Mouse (Mus musculus): ENCODE measurements around the gene Gmds.

The Gmds gene

DNA sequence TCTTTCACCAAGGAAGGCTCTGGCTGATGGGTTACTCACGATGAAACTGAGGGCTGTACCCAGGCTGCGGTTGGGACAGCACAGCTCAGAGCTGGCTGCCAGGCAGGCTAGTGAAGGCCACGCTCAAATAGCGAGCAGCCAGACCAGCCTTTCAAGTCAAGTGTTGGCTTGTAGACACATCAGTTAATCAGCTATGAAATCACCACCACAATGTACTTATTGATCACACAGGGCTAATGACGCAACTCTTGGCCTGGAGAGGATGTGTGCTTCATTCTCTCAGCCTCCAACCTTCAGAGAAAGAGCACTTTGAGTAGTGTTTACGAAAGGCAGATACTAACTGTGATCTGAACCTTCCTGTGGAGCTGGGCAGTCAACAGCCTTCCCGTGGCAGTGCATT lies 383.4 kb downstream of the Gmds start:
- no peak for DNase-seq (ENCODE audit: low spot score in 2 of 2)

DNA sequence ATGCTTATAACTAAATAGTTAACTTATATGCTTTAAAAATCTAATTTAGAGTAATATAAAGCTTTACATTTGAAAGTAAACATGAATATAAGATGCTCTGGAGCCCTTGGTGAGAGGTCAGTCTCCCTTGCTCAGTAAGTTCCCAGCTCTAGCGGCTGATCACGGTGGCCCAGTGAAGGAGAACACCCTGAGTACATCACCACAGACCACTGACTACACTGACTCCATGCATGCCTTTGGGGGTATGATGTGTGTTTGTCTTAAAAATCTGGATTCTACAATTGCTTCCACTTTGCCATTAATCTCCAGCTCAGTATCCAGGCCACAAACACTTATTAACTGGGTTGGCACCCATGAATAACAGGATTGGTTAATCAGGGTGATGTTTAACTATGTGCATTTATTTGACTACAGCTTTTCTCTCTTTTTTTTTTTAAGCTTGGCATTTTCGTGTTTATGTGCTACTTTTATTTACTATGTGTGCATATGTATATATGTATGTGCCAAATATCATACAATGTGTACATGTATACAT lies 393.8 kb downstream of the Gmds start:
- no peak for DNase-seq (ENCODE audit: low spot score in 2 of 2)

DNA sequence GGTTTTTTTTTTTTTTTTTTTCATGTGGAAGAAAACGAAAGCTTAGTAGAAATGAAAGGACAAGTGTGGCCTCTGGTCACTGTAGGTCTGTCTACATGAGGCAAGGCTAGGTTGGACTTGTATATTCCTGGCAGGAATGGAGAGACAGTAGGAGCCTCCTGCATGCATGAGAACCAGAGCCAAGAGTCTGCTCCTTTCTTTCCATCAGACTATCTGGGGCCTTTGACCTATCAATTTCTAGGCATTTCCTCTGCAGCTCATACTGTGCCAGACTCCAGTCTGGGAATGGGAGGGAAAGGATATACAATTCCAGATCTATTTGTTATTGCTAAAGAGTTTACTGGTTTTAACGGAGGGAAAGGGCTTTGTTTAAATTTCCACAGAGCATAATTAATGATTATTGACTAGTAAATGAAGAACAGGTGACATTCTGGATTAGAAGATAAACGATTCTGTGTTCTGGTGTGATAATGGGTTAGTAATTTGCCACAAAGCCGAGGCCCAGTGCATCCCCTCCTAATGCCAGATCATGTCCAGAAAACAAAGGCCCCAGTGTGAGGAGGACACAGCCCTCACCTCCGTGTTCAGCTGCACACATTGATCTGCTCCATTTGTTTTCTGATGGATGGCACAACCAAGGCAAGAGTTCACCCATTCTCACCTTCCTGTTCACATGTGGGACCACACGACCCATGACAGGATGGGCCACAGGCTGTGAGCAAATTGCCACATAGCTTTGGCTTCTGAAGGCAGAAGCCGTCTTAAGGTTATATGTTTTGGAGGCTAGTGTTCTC lies 394.9 kb downstream of the Gmds start:
- DNase-seq (ENCODE audit: low spot score in 2 of 2), result no peak

- DNase-seq (ENCODE audit: low spot score in 2 of 2), result no peak
Measured at GRCm38 (mm10) chr13:31929299-31929698, 409.2 kb downstream of the Gmds start.

DNA sequence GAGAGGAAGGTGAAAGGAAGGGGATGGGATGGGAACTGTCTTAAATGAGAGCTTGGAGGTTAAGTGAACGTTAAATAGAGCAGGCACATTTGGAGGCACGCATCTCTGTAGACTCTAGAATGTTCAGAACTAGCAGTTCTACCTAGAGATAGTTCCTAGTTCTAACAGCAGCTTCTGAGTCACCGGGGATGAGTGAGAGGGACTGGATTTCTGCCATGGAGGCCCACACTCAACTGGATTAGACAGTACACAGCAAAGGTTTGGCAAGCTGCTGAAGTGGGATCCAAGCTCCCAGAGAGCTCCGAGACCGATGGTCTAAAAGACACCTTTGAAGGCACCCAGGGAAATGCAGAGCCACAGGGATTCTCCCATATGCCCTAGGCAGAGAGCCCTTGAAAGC lies 411.9 kb downstream of the Gmds start:
- DNase-seq (ENCODE audit: low spot score in 2 of 2), result no peak

DNA sequence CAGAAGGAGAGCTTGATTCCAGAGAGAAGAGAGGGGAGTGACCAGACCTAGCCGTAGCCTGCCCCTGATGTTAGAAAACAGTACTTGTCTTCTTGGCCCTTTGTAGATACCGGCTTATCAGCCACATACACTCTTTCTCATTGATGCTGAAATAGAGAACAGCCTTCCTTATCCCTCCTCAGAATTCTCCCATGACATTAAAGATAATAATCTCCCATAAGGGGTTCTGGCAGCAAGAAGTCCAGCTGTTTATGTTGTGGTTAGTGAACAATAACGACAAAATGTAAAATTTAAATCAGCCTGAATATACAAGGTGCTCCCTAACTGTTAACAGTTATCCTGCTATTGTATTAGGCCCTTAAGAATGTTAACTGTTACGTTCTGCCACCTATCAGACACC lies 414.0 kb downstream of the Gmds start:
- no peak for DNase-seq (ENCODE audit: low spot score in 2 of 2)

- no peak for DNase-seq (ENCODE audit: low spot score in 2 of 2)
Measured at GRCm38 (mm10) chr13:31919716-31920115, 418.8 kb downstream of the Gmds start.

DNA sequence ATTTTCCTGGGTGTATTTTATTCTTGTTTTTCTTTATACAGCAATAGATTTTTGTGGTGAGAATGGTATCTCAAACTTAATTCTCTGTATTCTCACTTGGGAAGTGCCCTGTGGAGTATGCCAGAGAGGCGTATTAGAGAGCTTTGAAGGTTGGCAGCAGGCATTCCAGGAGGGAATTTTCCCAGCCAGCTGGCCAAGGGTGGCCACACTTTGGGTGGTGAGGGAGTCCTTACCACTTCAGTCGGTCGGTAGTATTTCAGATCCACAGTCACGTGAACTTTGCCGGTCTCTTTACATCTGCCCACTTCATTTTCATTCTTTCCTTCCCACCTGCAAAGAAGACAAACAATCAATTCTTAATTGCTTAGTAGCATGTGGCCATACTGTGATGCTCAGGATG lies 421.2 kb downstream of the Gmds start:
- DNase-seq (ENCODE audit: low spot score in 2 of 2), result no peak

- DNase-seq (ENCODE audit: low spot score in 2 of 2), result no peak
Measured at GRCm38 (mm10) chr13:31915748-31916147, 422.8 kb downstream of the Gmds start.

DNA sequence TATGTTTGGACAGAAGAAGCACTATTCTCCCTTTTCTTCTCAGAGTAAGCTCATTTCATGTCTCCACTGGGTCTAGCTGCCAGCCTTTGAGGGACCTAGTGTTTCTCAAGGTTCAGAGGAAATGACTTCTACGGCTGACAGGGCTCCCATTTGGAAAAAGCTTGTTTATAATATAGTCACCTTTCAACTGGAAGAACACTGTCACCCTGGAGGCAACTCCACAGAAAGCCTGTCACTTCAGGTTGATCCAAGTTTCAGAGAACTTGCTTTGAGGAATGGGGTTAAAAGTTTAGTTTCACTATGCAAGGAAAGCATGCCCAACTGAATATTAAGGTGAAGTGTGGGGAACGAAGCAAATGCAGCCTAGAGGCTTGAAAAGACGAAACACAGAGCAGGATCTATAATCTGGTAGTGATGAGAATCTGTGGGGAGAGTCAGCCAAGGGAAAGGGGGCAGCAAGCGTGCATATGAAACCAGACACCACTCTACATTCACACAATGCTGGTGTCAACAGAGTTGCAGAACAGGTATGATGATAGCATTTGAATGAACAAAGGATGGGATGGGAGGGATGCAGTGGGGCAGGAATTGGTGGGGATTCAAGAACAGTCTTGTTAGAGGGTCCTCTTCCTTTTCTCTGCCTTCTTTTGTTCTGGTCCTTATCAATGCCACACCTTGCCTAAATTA lies 423.5 kb downstream of the Gmds start:
- DNase-seq (ENCODE audit: low spot score in 2 of 2), result no peak

- DNase-seq (ENCODE audit: low spot score in 2 of 2), result no peak
Measured at GRCm38 (mm10) chr13:31911956-31912355, 426.6 kb downstream of the Gmds start.

DNA sequence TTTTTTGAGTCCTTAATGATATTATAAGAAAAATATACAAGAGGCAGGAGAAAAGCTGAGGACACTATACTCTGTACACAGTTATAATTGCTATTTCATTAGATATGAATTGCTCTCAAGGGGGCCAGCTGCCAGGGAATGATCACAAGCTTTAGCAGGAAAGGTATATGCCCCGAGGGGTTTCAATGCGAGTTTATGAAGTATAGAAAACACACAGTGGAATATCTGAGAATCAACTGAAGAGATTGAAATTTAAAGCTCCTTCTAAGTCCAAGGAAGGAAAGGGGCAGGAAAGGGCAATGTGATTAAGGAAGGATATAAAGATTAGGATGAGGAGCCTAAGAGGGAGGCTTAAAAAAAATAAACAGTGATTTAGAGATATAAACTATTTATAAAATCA lies 427.2 kb downstream of the Gmds start:
- DNase-seq (ENCODE audit: low spot score in 2 of 2), result no peak

DNA sequence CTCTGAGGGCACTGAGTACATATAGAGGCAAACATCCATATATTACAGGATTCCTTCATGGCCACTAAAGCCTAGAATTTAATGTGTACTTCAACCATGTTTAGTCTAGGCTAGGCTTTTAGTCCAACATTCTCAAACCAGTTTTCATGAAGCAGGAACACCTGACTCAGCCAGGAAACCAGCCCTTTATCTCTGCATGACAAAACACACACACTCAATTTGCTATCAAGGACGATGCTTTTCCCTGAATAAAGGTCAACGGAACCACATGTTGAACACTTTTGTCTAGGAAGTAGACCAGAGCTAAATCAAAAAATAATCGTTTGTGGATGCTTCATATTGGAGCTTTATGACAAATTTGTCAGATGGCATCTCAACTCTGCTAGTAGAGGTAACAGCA lies 429.5 kb downstream of the Gmds start:
- no peak for DNase-seq (ENCODE audit: low spot score in 2 of 2)

- DNase-seq (ENCODE audit: low spot score in 2 of 2), result no peak
Measured at GRCm38 (mm10) chr13:31906514-31906913, 432.0 kb downstream of the Gmds start.

- DNase-seq (ENCODE audit: low spot score in 2 of 2), result no peak
Measured at GRCm38 (mm10) chr13:31900191-31900590, 438.3 kb downstream of the Gmds start.

DNA sequence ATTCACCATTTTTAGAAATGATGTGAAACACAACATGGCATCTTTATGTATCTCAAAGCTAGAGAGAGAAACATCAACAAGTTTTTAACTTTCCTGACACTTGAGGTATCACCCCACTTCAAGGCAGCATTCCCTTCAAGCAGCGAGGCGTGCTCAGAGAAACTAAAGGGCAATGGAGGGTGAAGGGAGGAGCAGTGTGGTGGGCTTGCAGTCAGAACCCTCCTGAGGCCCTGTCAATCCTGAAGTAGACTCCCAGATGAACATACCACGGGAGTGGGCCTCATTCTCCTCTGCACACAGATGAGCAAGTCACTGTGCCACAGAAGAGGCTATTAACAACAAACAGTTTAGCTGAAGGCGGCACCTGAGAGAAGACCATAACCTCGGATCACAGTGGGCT lies 439.1 kb downstream of the Gmds start:
- no peak for DNase-seq (ENCODE audit: low spot score in 2 of 2)

DNA sequence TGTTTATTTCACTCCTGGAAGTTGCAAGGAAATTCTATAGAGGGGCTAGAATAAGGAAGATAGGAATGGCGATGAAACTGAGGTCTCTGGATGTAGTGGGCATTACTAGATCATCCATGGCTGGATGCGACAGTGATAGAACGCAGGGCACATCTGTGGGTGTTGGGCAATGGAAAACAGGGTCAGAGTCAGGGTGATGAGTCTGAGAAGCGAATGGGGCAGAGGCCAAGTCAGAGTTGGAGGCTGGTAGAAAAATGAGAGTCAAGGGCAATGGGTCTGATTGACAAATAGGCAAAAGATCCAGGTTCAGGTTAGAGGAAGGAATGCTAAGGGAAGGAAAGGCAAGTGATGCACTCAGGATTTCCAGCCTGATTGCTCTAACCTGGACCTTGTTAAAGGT lies 441.0 kb downstream of the Gmds start:
- no peak for DNase-seq (ENCODE audit: low spot score in 2 of 2)

GRCm38 (mm10) chr13:31894511-31894910 lies 444.0 kb downstream of the Gmds start:
- DNase-seq (ENCODE audit: low spot score in 2 of 2), result no peak

DNA sequence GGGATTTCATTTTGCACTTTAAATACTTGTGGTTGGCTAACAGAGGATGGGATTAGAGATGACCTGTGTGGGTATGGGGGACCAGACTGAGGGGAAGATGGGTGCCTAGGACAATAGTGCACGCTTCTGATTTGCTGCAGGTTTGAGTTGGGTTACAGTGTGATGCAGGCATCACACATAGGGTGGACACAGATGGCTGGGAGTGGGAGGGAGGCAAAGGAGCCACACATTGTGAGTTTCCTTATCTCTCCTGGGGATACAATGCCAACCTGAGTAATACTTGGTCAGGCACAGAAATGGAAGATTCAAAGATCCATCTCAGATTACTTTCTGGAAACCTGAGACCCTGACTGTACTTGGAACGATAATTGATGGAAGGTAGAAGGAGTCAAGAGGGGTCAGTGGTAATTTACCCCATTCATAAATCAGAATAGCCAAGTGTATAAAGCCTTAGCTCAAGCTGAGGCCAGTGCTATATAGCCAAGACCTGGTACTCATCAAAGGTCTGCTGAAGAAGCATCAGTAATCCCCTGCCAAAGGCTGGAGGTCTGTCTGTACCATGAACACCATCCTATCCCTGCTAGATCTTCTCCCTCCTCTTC lies 445.5 kb downstream of the Gmds start:
- no peak for DNase-seq (ENCODE audit: low spot score in 2 of 2)

- DNase-seq (ENCODE audit: low spot score in 2 of 2), result no peak
Measured at GRCm38 (mm10) chr13:31888500-31888899, 450.0 kb downstream of the Gmds start.

DNA sequence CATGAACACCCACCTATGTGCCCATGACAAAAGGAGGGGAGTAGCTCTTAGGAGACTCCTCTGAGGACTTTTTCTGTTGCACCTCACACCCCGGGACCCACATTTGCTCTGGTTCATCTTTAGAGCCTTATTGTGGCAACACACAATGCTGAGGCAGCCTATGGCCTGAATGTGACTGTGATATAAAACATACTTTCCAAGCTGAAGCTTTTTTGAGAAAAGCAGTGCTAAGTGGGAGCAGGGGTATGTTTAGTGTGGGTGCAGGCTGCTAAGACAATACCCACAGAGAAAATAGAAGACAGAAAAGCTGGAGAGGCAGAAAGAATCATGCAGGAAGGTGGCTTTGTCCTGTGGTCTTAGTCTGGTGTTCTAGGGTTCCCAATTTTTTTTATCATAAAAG lies 452.8 kb downstream of the Gmds start:
- no peak for DNase-seq (ENCODE audit: low spot score in 2 of 2)

DNA sequence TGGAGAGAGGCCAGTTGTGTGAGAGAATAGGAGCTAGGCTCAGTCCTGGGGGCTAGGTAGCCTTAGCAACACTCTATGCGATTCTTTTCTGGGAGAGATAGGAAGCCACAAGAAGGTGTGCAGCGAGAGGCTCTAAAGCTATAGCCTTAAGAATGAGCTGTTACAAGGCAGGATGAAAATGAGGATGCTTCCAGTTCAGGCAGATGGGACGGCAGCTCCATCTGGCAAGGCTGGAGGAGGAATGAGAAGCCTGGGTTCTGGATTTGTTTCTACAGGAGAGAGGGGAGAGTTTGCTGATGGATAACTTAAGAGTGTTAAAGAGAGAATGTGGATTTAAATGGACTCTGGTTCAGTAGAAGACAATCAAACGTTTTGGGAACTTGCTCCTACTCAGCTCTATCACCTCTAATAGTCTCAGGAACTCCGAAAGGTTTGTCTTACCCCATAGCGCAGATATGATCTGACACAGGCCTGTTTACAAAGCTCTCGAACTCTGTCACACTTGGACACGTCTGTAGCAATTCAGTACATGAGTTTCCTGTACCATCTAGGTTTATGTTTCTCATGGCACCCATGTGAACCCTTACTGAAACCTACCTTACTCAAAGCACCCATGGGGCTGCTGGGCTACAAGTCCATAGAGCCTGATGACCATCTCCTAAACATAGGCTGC lies 459.6 kb downstream of the Gmds start:
- DNase-seq (ENCODE audit: low spot score in 2 of 2), result no peak

Data from spleen, postnatal 4 days (tissue).